Mouse (Mus musculus) neural tube, embryonic 11.5 days (tissue): Measurements from ENCODE around the gene Stard3nl. TPM values are rescaled to one million over a fixed set of nuclear protein-coding genes. Genes with fewer than 3 reads are reported as not detected.

Source experiments
- ATAC-seq: fragments of 200-750 bp; cut with Nextera tagmentation; 2 replicates; pipeline ENCODE4 v1.8.0; 2017; ENCODE audit warnings: moderate number of reproducible peaks, mild to moderate bottlenecking, moderate TSS enrichment, moderate library complexity; ENCODE audit not compliant: insufficient read depth, low FRiP score, low TSS enrichment
- DNase-seq: peaks from one replicate; pipeline ENCODE4 v3.0.0-alpha.2; 2015; ENCODE audit warnings: low spot score
- H3K27ac ChIP-seq: fragments of 300-500 bp; sonication (generic); 2 replicates; pipeline ENCODE4 v1.5.1; 2014; ENCODE audit warnings: low read depth, mild to moderate bottlenecking, low read length
- H3K27me3 ChIP-seq: fragments of 300-500 bp; sonication (generic); 2 replicates; pipeline ENCODE4 v1.6.1; 2014; ENCODE audit warnings: mild to moderate bottlenecking, low read length, mixed read lengths; ENCODE audit not compliant: control insufficient read depth, insufficient read depth
- H3K36me3 ChIP-seq: fragments of 300-500 bp; sonication (generic); 2 replicates; pipeline ENCODE4 v1.6.1; 2014; ENCODE audit warnings: mild to moderate bottlenecking, low read length, moderate library complexity, mixed read lengths; ENCODE audit not compliant: control insufficient read depth, insufficient read depth
- H3K4me1 ChIP-seq: fragments of 300-500 bp; sonication (generic); 2 replicates; pipeline ENCODE4 v1.6.1; 2014; ENCODE audit warnings: low read length, mixed read lengths; ENCODE audit not compliant: control insufficient read depth, insufficient read depth
- H3K4me2 ChIP-seq: fragments of 300-500 bp; sonication (generic); 2 replicates; pipeline ENCODE4 v1.6.1; 2014; ENCODE audit warnings: low read depth, mild to moderate bottlenecking, moderate library complexity
- H3K4me3 ChIP-seq: fragments of 300-500 bp; sonication (generic); 2 replicates; pipeline ENCODE4 v1.5.1; 2014; ENCODE audit warnings: low read depth, low read length
- H3K9ac ChIP-seq: fragments of 300-500 bp; sonication (generic); 2 replicates; pipeline ENCODE4 v1.6.1; 2014; ENCODE audit warnings: mild to moderate bottlenecking, low read length
- H3K9me3 ChIP-seq: fragments of 300-500 bp; sonication (generic); 2 replicates; pipeline ENCODE4 v1.6.1; 2016; ENCODE audit warnings: low read length; ENCODE audit not compliant: control insufficient read depth
- WGBS: fragments of 180-500 bp; shearing (Covaris S2); extraction: QIAGEN DNeasy Blood & Tissue Kit; methylation state at CpG from one replicate; pipeline ENCODE4 v1.1.7; 2014; 5-methylcytosine and 5-hydroxymethylcytosine counted together
- polyA plus RNA-seq: library from polyadenylated mRNA; unstranded; fragments of >200 nt; fragmentation: Nextera tagmentation; extraction: Ambion mirVana; gene quantifications from 2 replicates; pipeline ENCODE4 v1.2.1, GENCODE M21; 2014

Gene Stard3nl
- polyA plus RNA-seq, 1 experiment from 2014 or later, result 132 TPM

GRCm38 (mm10) chr13:19391608-19392007 lies 4.0 kb downstream of the Stard3nl start:
- DNase-seq (no peak), ATAC-seq (no peak)
- Histone ChIP-seq H3K27me3 (no peaks in the 10 kb centered on the region), H3K4me2 (no peak overlapping the region), H3K9ac (no peak overlapping the region), H3K9me3 (no peaks in the 10 kb centered on the region), H3K36me3 (no peaks in the 10 kb centered on the region), H3K4me1 (no peaks in the 10 kb centered on the region), H3K27ac (no peak overlapping the region), H3K4me3 (no peak overlapping the region)
- WGBS, result 84% methylated on average over 4 of the region's 4 CpGs

DNA sequence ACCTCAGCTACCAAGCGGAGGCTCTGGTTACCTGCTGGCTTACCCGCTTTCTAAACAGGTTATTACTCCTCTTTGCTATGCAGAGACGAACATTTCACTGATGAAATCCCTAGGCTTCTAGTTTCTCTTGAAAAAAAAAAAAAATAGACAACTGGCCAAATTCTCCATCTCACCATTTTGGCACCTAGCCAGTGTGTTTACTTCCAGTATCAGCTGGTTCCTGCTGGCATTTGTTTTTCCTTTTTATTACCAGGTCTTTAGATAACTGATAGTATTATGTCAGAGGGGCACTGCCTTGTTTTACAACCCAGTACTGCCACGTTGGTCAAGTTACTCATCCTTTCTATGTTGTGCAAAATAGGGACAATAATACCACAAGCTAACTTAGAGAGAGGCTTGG lies 5.3 kb downstream of the Stard3nl start:
- DNase-seq, result no peak
- H3K4me3 ChIP-seq, result no peak overlapping the region
- no peak overlapping the region for H3K27ac ChIP-seq
- H3K4me1 ChIP-seq, result no peaks in the 10 kb centered on the region
- no peak overlapping the region for H3K9ac ChIP-seq
- H3K27me3 ChIP-seq, result no peaks in the 10 kb centered on the region
- no peak overlapping the region for H3K4me2 ChIP-seq
- H3K36me3 ChIP-seq, result no peaks in the 10 kb centered on the region
- H3K9me3 ChIP-seq, result no peaks in the 10 kb centered on the region
- ATAC-seq, result no peak
- WGBS, result 59% methylated on average over 4 of the region's 4 CpGs

DNA sequence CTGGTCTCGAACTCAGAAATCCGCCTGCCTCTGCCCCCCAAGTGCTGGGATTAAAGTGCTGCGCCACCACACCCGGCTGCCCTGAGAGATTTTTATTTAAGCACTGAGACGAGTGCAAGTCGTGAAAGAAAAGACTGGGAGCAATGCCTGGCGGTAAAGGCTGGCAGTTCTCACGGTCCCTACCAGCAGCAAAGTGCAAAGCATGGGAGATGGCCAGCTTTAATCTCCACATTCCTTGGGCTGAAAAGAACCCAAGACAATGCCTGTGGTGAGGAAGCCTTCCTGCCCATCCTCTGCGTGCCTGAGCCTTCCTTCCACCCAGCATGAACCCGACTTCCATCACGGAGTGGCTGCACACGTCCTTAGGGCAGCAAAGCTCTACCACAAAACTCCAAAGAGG lies 5.7 kb downstream of the Stard3nl start:
- 47% methylated on average over 12 of the region's 12 CpGs for WGBS
- Histone ChIP-seq H3K9ac (no peak overlapping the region), H3K27ac (no peak overlapping the region), H3K4me1 (no peaks in the 10 kb centered on the region), H3K4me2 (no peak overlapping the region), H3K36me3 (no peaks in the 10 kb centered on the region), H3K4me3 (no peak overlapping the region), H3K9me3 (no peaks in the 10 kb centered on the region), H3K27me3 (no peaks in the 10 kb centered on the region)
- ATAC-seq (no peak), DNase-seq (no peak)

- ATAC-seq (no peak), DNase-seq (no peak)
- Histone ChIP-seq H3K9ac (no peak overlapping the region), H3K4me1 (no peaks in the 10 kb centered on the region), H3K9me3 (no peaks in the 10 kb centered on the region), H3K36me3 (no peaks in the 10 kb centered on the region), H3K27ac (no peak overlapping the region), H3K4me2 (no peak overlapping the region), H3K27me3 (no peaks in the 10 kb centered on the region), H3K4me3 (no peak overlapping the region)
- 60% methylated on average over 1 of the region's 1 CpGs for WGBS
Measured at GRCm38 (mm10) chr13:19389434-19389833, 6.2 kb downstream of the Stard3nl start.

DNA sequence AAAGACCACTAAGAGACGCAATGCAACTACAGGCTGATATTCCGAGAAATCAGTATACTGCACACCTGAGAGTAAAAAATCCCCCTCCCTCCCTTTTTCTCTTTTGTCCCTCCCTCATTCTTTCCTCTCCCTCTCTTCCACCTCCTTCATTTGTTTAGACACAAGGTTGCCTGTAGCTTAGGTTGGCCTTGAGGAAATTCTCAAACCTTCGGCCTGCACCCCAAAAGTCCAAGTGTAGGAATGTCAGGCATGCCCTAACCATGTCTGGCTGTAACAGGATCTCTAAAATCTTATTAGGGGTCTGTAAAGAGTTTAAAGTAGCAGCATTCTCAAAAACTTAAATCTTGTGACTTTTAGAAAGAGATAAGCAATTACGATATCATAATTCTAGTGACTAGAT lies 10.4 kb downstream of the Stard3nl start:
- Histone ChIP-seq H3K27ac (no peak overlapping the region), H3K4me3 (no peak overlapping the region), H3K9ac (no peak overlapping the region), H3K4me1 (no peaks in the 10 kb centered on the region), H3K4me2 (no peak overlapping the region), H3K27me3 (no peaks in the 10 kb centered on the region), H3K36me3 (no peaks in the 10 kb centered on the region), H3K9me3 (no peaks in the 10 kb centered on the region)
- no peak for ATAC-seq
- 94% methylated on average over 4 of the region's 4 CpGs for WGBS
- no peak for DNase-seq

DNA sequence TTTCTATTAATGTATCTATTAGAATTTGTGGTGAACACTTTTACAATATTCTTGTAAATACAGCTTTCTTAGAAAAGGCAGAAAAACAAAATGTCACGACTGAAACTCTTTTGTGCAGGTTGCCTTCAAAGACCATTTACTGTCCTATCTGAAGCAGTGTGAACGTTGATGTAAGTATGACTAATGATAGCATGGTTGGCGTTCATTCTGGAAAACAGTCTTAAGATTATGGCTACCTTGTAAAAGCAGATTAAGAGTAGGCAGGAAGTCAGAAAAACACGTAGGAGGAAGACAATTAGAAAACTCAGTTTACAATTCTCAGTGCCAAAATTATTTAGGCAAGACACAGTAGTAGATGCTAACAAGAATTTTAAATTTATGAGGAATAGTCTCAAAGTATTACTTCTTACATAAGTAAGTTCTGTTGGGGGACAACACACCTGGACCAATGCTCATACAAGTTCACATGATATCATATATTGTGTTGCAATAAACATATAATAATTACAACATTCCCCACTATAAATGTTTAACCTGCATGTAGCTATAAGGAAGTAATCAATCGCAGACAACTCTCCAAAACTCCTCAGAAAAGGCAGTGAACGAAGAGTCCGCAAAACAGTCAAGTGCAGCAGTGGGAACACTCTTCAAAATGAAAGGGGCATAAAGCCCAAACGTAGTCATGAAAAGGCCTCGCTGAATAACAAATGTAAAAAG lies 14.3 kb downstream of the Stard3nl start:
- Histone ChIP-seq H3K27me3 (no peaks in the 10 kb centered on the region), H3K9ac (no peak overlapping the region), H3K4me2 (no peak overlapping the region), H3K4me3 (no peak overlapping the region), H3K36me3 (no peaks in the 10 kb centered on the region), H3K4me1 (no peaks in the 10 kb centered on the region), H3K9me3 (no peaks in the 10 kb centered on the region), H3K27ac (no peak overlapping the region)
- no peak for ATAC-seq
- 84% methylated on average over 9 of the region's 9 CpGs for WGBS
- DNase-seq, result no peak

GRCm38 (mm10) chr13:19379313-19379712 lies 16.3 kb downstream of the Stard3nl start:
- Histone ChIP-seq H3K9me3 (no peaks in the 10 kb centered on the region), H3K4me1 (no peaks in the 10 kb centered on the region), H3K4me2 (no peak overlapping the region), H3K4me3 (no peak overlapping the region), H3K9ac (no peak overlapping the region), H3K36me3 (no peaks in the 10 kb centered on the region), H3K27ac (no peak overlapping the region), H3K27me3 (no peaks in the 10 kb centered on the region)
- ATAC-seq (no peak), DNase-seq (no peak)
- WGBS, result 80% methylated on average over 6 of the region's 6 CpGs

DNA sequence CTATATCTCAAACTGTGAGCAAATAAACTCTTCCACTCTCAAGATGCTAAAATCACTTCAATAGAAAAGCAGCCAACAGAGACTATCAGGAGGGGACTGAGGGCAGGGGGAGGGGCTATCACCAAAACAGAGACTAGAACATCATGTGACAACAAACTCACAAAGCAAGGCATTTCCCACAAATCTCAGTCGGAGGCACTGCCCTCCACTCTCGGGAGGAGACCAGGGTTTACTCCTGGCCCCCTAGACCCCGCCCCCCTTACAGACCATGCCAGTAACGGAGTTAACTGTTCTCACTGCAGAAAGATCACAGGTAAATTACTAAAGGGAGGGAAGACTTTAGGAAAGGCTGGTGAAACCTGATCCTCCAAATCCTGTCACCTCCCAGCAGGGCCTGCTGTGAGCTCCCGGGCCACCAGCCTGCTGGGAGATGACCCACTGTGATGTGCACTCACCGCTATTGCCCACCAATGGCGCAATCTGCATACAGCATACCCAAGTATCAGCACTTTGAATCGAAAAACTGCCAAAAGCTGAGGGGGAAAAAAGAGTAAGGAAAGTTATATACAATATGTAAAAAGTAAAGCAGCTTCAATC lies 23.4 kb downstream of the Stard3nl start:
- 8% methylated on average over 8 of the region's 8 CpGs for WGBS
- Histone ChIP-seq H3K9ac (no peak overlapping the region), H3K4me1 (no peaks in the 10 kb centered on the region), H3K4me3 (no peak overlapping the region), H3K27ac (no peak overlapping the region), H3K9me3 (no peaks in the 10 kb centered on the region), H3K36me3 (peaks cover 2% of the 10 kb centered on the region), H3K27me3 (no peaks in the 10 kb centered on the region), H3K4me2 (no peak overlapping the region)
- no peak; the same call in 1 of the 2 replicates for ATAC-seq
- DNase-seq, result no peak

DNA sequence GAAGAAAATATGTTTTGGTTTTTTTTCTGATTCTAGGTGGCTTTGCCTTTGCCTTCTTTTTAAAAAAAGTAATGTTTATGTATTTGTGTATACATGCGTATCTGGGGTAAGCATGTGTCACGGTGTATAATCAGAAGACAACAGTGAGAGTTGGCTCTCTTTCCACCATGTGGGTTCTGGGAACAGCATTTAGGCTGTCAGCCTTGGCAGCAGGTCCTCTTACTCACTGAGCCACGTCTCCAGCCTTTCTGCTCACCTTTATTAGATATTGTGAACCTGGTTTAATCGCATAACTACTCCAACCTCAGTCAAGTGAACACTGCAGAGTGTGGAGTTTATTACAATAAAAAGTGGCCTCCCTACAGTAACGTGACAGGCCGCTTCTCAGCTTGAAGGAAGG lies 26.8 kb downstream of the Stard3nl start:
- Histone ChIP-seq H3K9me3 (no peaks in the 10 kb centered on the region), H3K27me3 (no peaks in the 10 kb centered on the region), H3K9ac (no peak overlapping the region), H3K27ac (no peak overlapping the region), H3K4me1 (no peaks in the 10 kb centered on the region), H3K36me3 (peaks cover 2% of the 10 kb centered on the region), H3K4me3 (no peak overlapping the region), H3K4me2 (no peak overlapping the region)
- 92% methylated on average over 6 of the region's 6 CpGs for WGBS
- DNase-seq (no peak), ATAC-seq (no peak)
